Mouse (Mus musculus) MEL (cell line): Measurements from ENCODE around the gene Ntn5. TPM values are rescaled to one million over a fixed set of nuclear protein-coding genes. Genes with fewer than 3 reads are reported as not detected.

Experiments
- DNase-seq: peaks from one replicate; pipeline ENCODE4 v3.0.0; 2011; ENCODE audit warnings: low read depth, low spot score
- H3K27ac ChIP-seq: 2 replicates; pipeline ENCODE4 v1.5.1; 2012; ENCODE audit warnings: low read depth, mild to moderate bottlenecking, control low read depth, low read length, moderate library complexity; ENCODE audit not compliant: control insufficient read depth
- H3K27me3 ChIP-seq, 2 experiments: fragments of 150-350 bp in 1 of 2; sonication (generic) in 1 of 2; 2 replicates each; pipeline ENCODE4 v1.6.1; 2012; ENCODE audit warnings: low read length in 2 of 2, mild to moderate bottlenecking in 2 of 2, improper control_type of control experiment in 1 of 2, moderate library complexity in 1 of 2; ENCODE audit not compliant: insufficient read depth in 2 of 2, control insufficient read depth in 1 of 2
- H3K36me3 ChIP-seq, 2 experiments: 2 replicates each; pipeline ENCODE4 v1.6.1; 2012 to 2014; ENCODE audit warnings: low read length in 2 of 2, improper control_type of control experiment in 1 of 2, inconsistent platforms in 1 of 2, mild to moderate bottlenecking in 1 of 2; ENCODE audit not compliant: insufficient read depth in 2 of 2, control insufficient read depth in 1 of 2
- H3K4me1 ChIP-seq, 2 experiments: fragments of 150-350 bp in 1 of 2; sonication (generic) in 1 of 2; 2 replicates each; pipeline ENCODE4 v1.6.1; 2012; ENCODE audit warnings: low read length in 2 of 2, improper control_type of control experiment in 1 of 2, mild to moderate bottlenecking in 1 of 2; ENCODE audit not compliant: insufficient read depth in 2 of 2, control insufficient read depth in 1 of 2
- H3K4me3 ChIP-seq, 2 experiments: fragments of 150-350 bp in 1 of 2; sonication (generic) in 1 of 2; 2 replicates each; pipeline ENCODE4 v1.5.1; 2012; ENCODE audit warnings: low read depth in 2 of 2, low read length in 2 of 2, mild to moderate bottlenecking in 2 of 2, moderate library complexity in 2 of 2, control low read depth in 1 of 2, improper control_type of control experiment in 1 of 2; ENCODE audit not compliant: control insufficient read depth in 1 of 2, insufficient read depth in 1 of 2
- H3K79me2 ChIP-seq: 2 replicates; pipeline ENCODE4 v1.6.1; 2012; ENCODE audit warnings: mild to moderate bottlenecking, low read length, moderate library complexity; ENCODE audit not compliant: control insufficient read depth, poor library complexity, insufficient read depth
- H3K9ac ChIP-seq: 2 replicates; pipeline ENCODE4 v1.6.1; 2012; ENCODE audit warnings: low read depth, mild to moderate bottlenecking, control low read depth, low read length, moderate library complexity; ENCODE audit not compliant: control insufficient read depth, poor library complexity, severe bottlenecking
- H3K9me3 ChIP-seq: fragments of 150-350 bp; sonication (generic); replicated peaks from 2 replicates; pipeline ENCODE4 v1.6.1; 2012; ENCODE audit warnings: mild to moderate bottlenecking, low read length, improper control_type of control experiment, moderate library complexity; ENCODE audit not compliant: insufficient read depth
- E2F4 ChIP-seq: IDR thresholded peaks from 2 replicates; pipeline ENCODE4 v1.6.1; 2011; ENCODE audit warnings: low read depth, low read length, improper control_type of control experiment, borderline replicate concordance
- GABPA ChIP-seq: IDR thresholded peaks from 2 replicates; pipeline ENCODE4 v1.6.1; 2012; ENCODE audit warnings: low read depth, mild to moderate bottlenecking, inconsistent platforms, low read length, improper control_type of control experiment, moderate library complexity
- GATA1 ChIP-seq: IDR thresholded peaks from 2 replicates; pipeline ENCODE4 v1.6.1; 2011; ENCODE audit warnings: low read depth, low read length, improper control_type of control experiment
- JUND ChIP-seq: IDR thresholded peaks from 2 replicates; pipeline ENCODE4 v1.6.1; 2011; ENCODE audit warnings: low read depth, mild to moderate bottlenecking, improper control_type of control experiment, low read length
- KAT2A ChIP-seq: conservative IDR thresholded peaks from 2 replicates; pipeline ENCODE4 v1.6.1; 2012; ENCODE audit warnings: low read depth, low read length, improper control_type of control experiment, inconsistent platforms
- MAFK ChIP-seq: IDR thresholded peaks from 2 replicates; pipeline ENCODE4 v1.6.1; 2011; ENCODE audit warnings: low read depth, mild to moderate bottlenecking, low read length, improper control_type of control experiment, borderline replicate concordance
- NELFE ChIP-seq: IDR thresholded peaks from 2 replicates; pipeline ENCODE4 v1.6.1; 2011; ENCODE audit warnings: low read depth, low read length, improper control_type of control experiment
- POLR2A ChIP-seq, 2 experiments: IDR thresholded peaks; 2 replicates each; pipeline ENCODE4 v1.6.1; 2011 to 2012; ENCODE audit warnings: low read length in 2 of 2, mild to moderate bottlenecking in 2 of 2, control low read depth in 1 of 2, improper control_type of control experiment in 1 of 2, low read depth in 1 of 2, moderate library complexity in 1 of 2; ENCODE audit not compliant: control insufficient read depth in 1 of 2, insufficient read depth in 1 of 2, poor library complexity in 1 of 2
- POLR2AphosphoS2 ChIP-seq: IDR thresholded peaks from 2 replicates; pipeline ENCODE4 v1.6.1; 2011; ENCODE audit warnings: low read length, improper control_type of control experiment
- POLR2AphosphoS5 ChIP-seq: IDR thresholded peaks from 2 replicates; pipeline ENCODE4 v1.6.1; 2012; ENCODE audit warnings: low read depth, borderline replicate concordance, mild to moderate bottlenecking, inconsistent platforms, low read length, moderate library complexity, mixed read lengths
- SIN3A ChIP-seq: IDR thresholded peaks from 2 replicates; pipeline ENCODE4 v1.6.1; 2012; ENCODE audit warnings: low read length, improper control_type of control experiment, inconsistent platforms
- TBP ChIP-seq: IDR thresholded peaks from 2 replicates; pipeline ENCODE4 v1.8.0; 2011; ENCODE audit warnings: low read depth, low read length, improper control_type of control experiment
- TCF12 ChIP-seq: IDR thresholded peaks from 2 replicates; pipeline ENCODE4 v1.6.1; 2014; ENCODE audit warnings: low read depth, mild to moderate bottlenecking, inconsistent platforms, low read length, improper control_type of control experiment, moderate library complexity
- USF1 ChIP-seq: IDR thresholded peaks from 2 replicates; pipeline ENCODE4 v1.6.1; 2014; ENCODE audit warnings: low read depth, mild to moderate bottlenecking, inconsistent platforms, low read length, improper control_type of control experiment, moderate library complexity
- USF2 ChIP-seq, 2 experiments: IDR thresholded peaks; 2 replicates each; pipeline ENCODE4 v1.6.1; 2011 to 2012; ENCODE audit warnings: improper control_type of control experiment in 2 of 2, low read length in 2 of 2, borderline replicate concordance in 1 of 2, inconsistent platforms in 1 of 2, low read depth in 1 of 2, mild to moderate bottlenecking in 1 of 2; ENCODE audit not compliant: insufficient read depth in 1 of 2
- ZC3H11A ChIP-seq: IDR thresholded peaks from 2 replicates; pipeline ENCODE4 v1.6.1; 2012; ENCODE audit warnings: low read depth, mild to moderate bottlenecking, inconsistent platforms, low read length, improper control_type of control experiment
- ZMIZ1 ChIP-seq: IDR thresholded peaks from 2 replicates; pipeline ENCODE4 v1.6.1; 2012; ENCODE audit warnings: low read depth, mild to moderate bottlenecking, inconsistent platforms, low read length, improper control_type of control experiment, moderate library complexity
- polyA plus RNA-seq, 2 experiments: library from polyadenylated mRNA; stranded (reverse) in 1 of 2; unstranded in 1 of 2; fragments of >175 nt in 1 of 2; fragments of >200 nt in 1 of 2; gene quantifications; 2 replicates each; pipeline versions ENCODE4 v1.2.1 to v1.2.4; 2012; ENCODE audit warnings: low replicate concordance in 2 of 2, low read depth in 1 of 2; ENCODE audit not compliant: insufficient read length in 2 of 2, insufficient read depth in 1 of 2, missing spikeins in 1 of 2
- total RNA-seq: library from RNA; depleted of rRNA; stranded (reverse); fragments of 300-350 nt; gene quantifications from 2 replicates; pipeline ENCODE4 v1.2.3, GENCODE M21; 2012

The Ntn5 gene
- total and polyA plus RNA-seq, 3 experiments = 0.13 TPM; not detected in 2

DNA sequence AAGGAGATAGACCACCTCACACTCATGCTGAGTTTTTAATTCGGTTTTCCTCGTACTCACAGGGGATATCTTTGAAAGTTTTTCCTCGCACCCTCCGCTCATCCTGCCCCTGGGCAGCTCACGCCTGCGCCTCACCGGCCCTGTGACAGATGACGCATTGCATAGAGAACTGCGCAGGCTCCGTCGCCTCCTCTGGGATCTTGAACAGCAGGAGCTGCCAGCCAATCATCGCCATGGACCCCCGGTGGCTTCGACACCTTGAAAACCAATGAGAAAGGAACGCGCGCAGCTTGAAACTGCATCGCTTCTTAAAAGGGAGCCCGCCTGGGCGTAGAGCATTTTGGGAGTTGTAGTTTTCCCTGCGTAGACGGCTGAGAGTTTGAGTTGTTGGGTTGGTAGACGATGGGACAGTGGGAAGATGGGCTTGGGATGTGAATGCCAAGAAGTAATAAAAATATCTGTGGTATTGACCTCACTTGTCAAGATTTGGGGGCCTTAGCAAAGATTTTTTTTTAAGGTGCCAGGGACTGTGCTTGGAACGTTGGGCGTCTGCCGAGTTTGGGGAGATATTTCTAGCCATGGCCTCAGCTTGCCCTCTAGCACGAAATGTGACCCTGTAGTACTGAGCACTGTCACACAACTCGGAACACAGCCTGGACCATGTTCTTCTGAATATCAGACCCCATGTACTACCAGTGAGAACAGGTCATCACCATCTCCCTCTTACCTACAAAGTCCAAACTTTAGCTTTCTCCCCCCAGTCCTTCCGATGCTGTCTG lies 45.0 kb upstream of the Ntn5 start:
- Histone ChIP-seq H3K27me3 (no peaks in the 10 kb centered on the region), H3K9ac (no peak overlapping the region), H3K27ac (no peak overlapping the region), H3K36me3 (peaks cover 0 to 4% of the 10 kb centered on the region in 2 experiments; a peak in 1 of 4 replicates), H3K79me2 (no peaks in the 10 kb centered on the region), H3K4me3 (no peak overlapping the region), H3K9me3 (no peaks in the 10 kb centered on the region), H3K4me1 (peaks cover 0 to 10% of the 10 kb centered on the region in 2 experiments; a peak in 2 of 4 replicates)
- no peak for DNase-seq
- TF ChIP-seq ZC3H11A (no peak), USF2 (IDR thresholded peaks at IDR 0.05; ENCODE audit: borderline replicate concordance in 1 of 2, insufficient read depth in 1 of 2, low read depth in 1 of 2, low read length in 2 of 2) (no peak), SIN3A (no peak), JUND (no peak), GABPA (no peak), NELFE (no peak), POLR2AphosphoS2 (no peak), USF1 (no peak)
- TF ChIP-seq, all 39 proteins: peak for 0

DNA sequence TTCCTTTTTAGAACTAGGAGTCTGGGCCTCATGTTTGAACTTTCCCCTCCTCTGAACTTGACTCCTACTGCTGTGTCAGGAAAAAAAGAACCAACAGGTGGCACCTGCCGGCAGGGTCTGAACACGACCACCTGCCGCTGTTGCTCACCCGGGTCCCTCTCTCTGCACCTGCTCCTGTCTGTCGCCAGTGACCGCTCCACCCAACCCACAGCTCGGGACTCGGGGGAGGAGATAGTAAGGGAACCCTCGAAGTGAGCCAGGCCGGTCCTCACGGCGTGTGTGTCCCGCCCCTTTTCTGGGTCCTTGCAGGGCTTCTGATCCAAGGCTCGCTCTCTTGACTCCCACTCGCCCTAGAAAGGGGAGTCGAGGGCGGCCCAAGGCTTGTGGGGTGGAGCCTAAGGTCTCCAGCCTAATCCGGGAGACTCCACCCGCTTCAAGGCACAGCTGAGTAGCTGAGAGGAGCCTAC lies 44.2 kb upstream of the Ntn5 start, which contains the start of gene Mamstr:
Mamstr (plus strand) TSS at position 417 of the 467 bp plus-strand sequence.
- DNase-seq = no peak
- Histone ChIP-seq H3K9ac (no peak within 1 kb of the TSS), H3K4me1 (peaks cover 0 to 10% of the 10 kb centered on the region in 2 experiments; a peak in 2 of 4 replicates), H3K4me3 (no peak within 1 kb of the TSS), H3K79me2 (no peaks in the 10 kb centered on the region), H3K9me3 (no peaks in the 10 kb centered on the region), H3K27ac (no peak within 1 kb of the TSS), H3K36me3 (peaks cover 0 to 4% of the 10 kb centered on the region in 2 experiments; a peak in 1 of 4 replicates), H3K27me3 (peaks cover 0 to under 1% of the 10 kb centered on the region in 2 experiments; a peak in 1 of 4 replicates)
- no peak for TF ChIP-seq MAFK
- TF ChIP-seq ZMIZ1 = no peak
- no peak for TF ChIP-seq POLR2AphosphoS5
- no peak for TF ChIP-seq KAT2A
- TF ChIP-seq TCF12 = no peak
- no peak for TF ChIP-seq POLR2A (IDR thresholded peaks at IDR 0.05; ENCODE audit: control insufficient read depth in 1 of 2, insufficient read depth in 1 of 2, low read depth in 1 of 2, low read length in 2 of 2, poor library complexity in 1 of 2)
- TF ChIP-seq GATA1 = no peak
- TF ChIP-seq TBP = no peak
- no peak for TF ChIP-seq E2F4
- TF ChIP-seq SIN3A = no peak
